Mouse (Mus musculus): Measurements from ENCODE around the gene Wdr59. TPM values are rescaled to one million over a fixed set of nuclear protein-coding genes. Genes with fewer than 3 reads are reported as not detected.

The Wdr59 gene
- polyA plus RNA-seq (2016; fragmentation: Nextera tagmentation; extraction: Ambion mirVana): 7.2 and 7.7 TPM in 2 replicates

DNA sequence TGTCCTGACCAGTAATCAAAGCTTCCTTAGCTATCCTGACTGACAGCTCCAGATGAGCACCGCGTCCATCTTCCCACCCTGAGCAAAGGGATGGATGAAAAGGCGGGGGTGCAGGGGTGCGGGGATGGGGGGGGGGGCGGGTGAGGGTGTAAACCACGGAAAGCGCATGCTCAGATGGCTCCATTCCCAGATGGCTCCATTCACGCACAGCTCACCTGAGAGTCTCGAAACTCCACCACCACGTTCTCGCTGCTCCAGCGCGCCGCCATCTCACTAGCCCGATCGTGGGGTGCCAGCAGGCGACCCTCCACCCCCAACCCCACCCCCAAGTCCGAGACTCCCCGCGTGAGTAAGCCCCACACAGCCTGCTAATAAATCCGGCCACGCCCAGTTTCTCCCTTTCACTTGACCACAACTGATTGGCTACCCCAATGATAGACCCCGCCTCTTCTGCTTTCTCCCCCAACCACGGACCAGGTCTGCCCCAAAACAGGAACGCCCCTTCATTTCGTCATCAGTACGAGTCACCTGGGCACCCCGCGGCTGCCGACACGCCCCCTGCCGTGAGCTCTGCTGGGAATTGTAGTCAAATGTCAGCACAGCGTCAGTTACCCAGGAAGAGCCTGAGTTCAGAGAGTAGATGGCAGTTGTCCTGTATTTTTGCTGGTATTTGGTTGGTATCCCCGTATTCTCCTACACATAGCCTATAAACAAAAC, at the start of gene Wdr59:
TSS of gene Wdr59 (minus strand) at position 380 of the 717 bp plus-strand sequence.
- H3K9ac ChIP-seq: peak within 1 kb of the TSS; percentile 65
- peak; percentile 97 for ATAC-seq (ENCODE audit: low FRiP score)
- H3K36me3 ChIP-seq: no peaks in the 10 kb centered on the region
- no peaks in the 10 kb centered on the region for H3K27me3 ChIP-seq
- peak within 1 kb of the TSS; percentile 73 for H3K4me3 ChIP-seq
- H3K4me1 ChIP-seq: peaks cover 8% of the 10 kb centered on the region
- no peaks in the 10 kb centered on the region for H3K9me3 ChIP-seq (replicated peaks)
- no peak within 1 kb of the TSS for H3K27ac ChIP-seq
- H3K4me2 ChIP-seq (replicated peaks): peak within 1 kb of the TSS; percentile 62
- WGBS: 1% methylated on average over 32 of the region's 34 CpGs

DNA sequence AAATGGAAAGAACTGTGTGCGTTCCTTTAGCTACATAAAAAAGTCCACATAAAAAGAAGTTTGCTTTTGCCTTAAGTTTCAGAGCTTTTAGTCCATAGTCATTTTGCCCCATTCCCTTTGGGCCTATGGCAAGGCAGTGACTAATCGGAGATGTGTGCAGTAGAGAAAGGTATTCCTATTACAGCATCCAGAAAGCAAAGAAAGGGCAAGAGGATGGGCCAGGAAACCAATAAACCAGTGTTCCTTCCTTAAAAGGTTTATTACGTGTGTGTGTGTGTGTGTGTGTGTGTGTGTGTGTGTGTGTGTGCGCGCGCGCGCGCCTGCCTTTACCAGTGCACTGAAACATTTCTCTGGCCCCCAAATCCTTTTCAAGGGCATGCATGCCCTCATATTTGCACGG, 49.8 kb upstream of the Wdr59 start:
- Histone ChIP-seq H3K36me3 (no peaks in the 10 kb centered on the region), H3K4me1 (peaks cover 48% of the 10 kb centered on the region), H3K9me3 (replicated peaks) (no peaks in the 10 kb centered on the region), H3K9ac (no peak overlapping the region), H3K27me3 (no peaks in the 10 kb centered on the region), H3K4me3 (no peak overlapping the region), H3K4me2 (replicated peaks) (no peak overlapping the region), H3K27ac (no peak overlapping the region)
- 88% methylated on average over 10 of the region's 10 CpGs for WGBS
- ATAC-seq (ENCODE audit: low FRiP score): no peak

DNA sequence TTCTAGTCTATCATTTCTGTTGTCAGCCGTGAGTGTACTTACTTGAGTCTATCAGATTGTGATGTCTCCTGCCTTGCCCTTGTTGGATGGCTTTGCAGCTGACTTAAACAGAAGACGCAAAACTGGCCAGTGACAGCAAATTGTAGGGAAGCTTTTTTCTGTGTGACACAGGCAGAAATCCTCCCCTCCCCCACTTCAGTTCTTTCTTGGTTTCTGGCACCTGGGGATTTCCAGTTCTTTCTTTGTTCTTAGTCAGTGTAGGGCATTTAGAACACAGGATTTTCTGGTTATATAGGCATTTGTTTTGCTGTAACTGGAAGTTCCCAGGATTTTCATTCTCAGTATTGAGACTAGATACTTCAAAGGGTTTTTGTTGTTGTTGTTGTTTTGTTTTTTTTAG, 48.5 kb upstream of the Wdr59 start:
- ATAC-seq (ENCODE audit: low FRiP score): no peak
- H3K4me3 ChIP-seq: no peak overlapping the region
- no peaks in the 10 kb centered on the region for H3K9me3 ChIP-seq (replicated peaks)
- H3K4me1 ChIP-seq: peaks cover 60% of the 10 kb centered on the region
- no peak overlapping the region for H3K9ac ChIP-seq
- no peak overlapping the region for H3K27ac ChIP-seq
- no peak overlapping the region for H3K4me2 ChIP-seq (replicated peaks)
- 73% methylated on average over 2 of the region's 2 CpGs for WGBS
- no peaks in the 10 kb centered on the region for H3K36me3 ChIP-seq
- H3K27me3 ChIP-seq: no peaks in the 10 kb centered on the region

DNA sequence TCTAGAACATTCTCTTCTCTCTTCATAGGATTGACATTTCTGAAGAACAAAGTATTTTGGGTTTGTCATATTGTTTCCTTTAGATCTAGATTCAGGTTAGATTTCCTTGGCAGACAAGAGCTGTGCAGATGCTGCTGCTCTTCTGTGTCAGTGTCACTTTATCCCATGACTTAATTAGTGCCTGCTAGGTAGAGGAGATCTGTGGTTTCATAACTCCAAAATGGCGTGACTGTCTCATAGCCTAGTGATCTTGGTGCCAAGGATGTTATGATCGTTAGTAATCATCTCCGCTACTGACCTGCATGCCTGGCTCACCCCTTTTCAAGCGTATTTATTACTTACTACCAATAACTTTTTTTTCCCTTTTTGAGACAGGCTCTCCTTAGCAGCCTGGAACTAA, 48.0 kb upstream of the Wdr59 start:
- WGBS: 79% methylated on average over 4 of the region's 4 CpGs
- no peaks in the 10 kb centered on the region for H3K9me3 ChIP-seq (replicated peaks)
- no peaks in the 10 kb centered on the region for H3K27me3 ChIP-seq
- no peak overlapping the region for H3K4me3 ChIP-seq
- H3K27ac ChIP-seq: no peak overlapping the region
- no peaks in the 10 kb centered on the region for H3K36me3 ChIP-seq
- peaks cover 61% of the 10 kb centered on the region for H3K4me1 ChIP-seq
- ATAC-seq (ENCODE audit: low FRiP score): no peak
- H3K9ac ChIP-seq: no peak overlapping the region
- H3K4me2 ChIP-seq (replicated peaks): no peak overlapping the region

GRCm38 (mm10) chr8:111568029-111568428, 46.1 kb upstream of the Wdr59 start:
- Histone ChIP-seq H3K36me3 (no peaks in the 10 kb centered on the region), H3K4me1 (peaks cover 56% of the 10 kb centered on the region), H3K9ac (no peak overlapping the region), H3K27ac (0 out of 2 replicates have a peak overlapping the region, but pooled peaks have one; percentile 25), H3K9me3 (replicated peaks) (no peaks in the 10 kb centered on the region), H3K27me3 (no peaks in the 10 kb centered on the region), H3K4me3 (no peak overlapping the region), H3K4me2 (replicated peaks) (no peak overlapping the region)
- ATAC-seq (ENCODE audit: low FRiP score): no peak
- WGBS: 49% methylated on average over 3 of the region's 3 CpGs

- H3K4me1 ChIP-seq: peaks cover 51% of the 10 kb centered on the region
- H3K9ac ChIP-seq: no peak overlapping the region
- H3K27ac ChIP-seq: 0 out of 2 replicates have a peak overlapping the region, but pooled peaks have one; percentile 25
Measured at GRCm38 (mm10) chr8:111567571-111567970, 45.7 kb upstream of the Wdr59 start.

DNA sequence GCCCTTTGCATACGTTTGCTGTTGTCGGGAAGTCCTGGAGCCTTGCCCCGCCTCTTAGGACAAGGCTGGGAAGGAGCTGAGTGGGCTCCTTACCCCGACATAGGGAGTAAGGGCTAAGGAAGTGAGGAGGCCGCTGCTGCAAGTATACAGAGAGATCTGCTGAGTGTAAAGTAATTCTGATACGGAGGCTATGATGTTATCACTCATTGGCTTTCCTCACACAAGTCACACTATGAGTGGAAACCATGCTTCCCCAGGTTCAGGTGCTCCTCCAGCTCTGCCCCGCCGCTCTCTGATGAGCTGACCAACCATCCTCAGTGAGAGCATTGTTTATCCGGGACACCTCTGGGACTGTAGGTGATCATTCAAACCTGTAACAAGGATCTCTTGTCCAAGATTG, 44.4 kb upstream of the Wdr59 start:
- H3K36me3 ChIP-seq: no peaks in the 10 kb centered on the region
- ATAC-seq (ENCODE audit: low FRiP score): no peak
- H3K4me2 ChIP-seq (replicated peaks): no peak overlapping the region
- no peaks in the 10 kb centered on the region for H3K9me3 ChIP-seq (replicated peaks)
- H3K4me1 ChIP-seq: peaks cover 41% of the 10 kb centered on the region
- WGBS: 67% methylated on average over 9 of the region's 9 CpGs
- no peak overlapping the region for H3K9ac ChIP-seq
- H3K4me3 ChIP-seq: no peak overlapping the region
- no peaks in the 10 kb centered on the region for H3K27me3 ChIP-seq
- no peak overlapping the region for H3K27ac ChIP-seq

More at GRCm38 (mm10) chr8:111567571-111567970, 45.7 kb upstream of the Wdr59 start:
- ATAC-seq (ENCODE audit: low FRiP score): no peak
- no peaks in the 10 kb centered on the region for H3K27me3 ChIP-seq
- H3K9me3 ChIP-seq (replicated peaks): no peaks in the 10 kb centered on the region
- no peak overlapping the region for H3K4me3 ChIP-seq
- no peaks in the 10 kb centered on the region for H3K36me3 ChIP-seq
- WGBS: 48% methylated on average over 3 of the region's 3 CpGs
- no peak overlapping the region for H3K4me2 ChIP-seq (replicated peaks)

GRCm38 (mm10) chr8:111565784-111566191, 43.9 kb upstream of the Wdr59 start:
- no peak for ATAC-seq (ENCODE audit: low FRiP score)
- H3K4me3 ChIP-seq: no peak overlapping the region
- 45% methylated on average over 5 of the region's 5 CpGs for WGBS
- no peak overlapping the region for H3K9ac ChIP-seq
- H3K27me3 ChIP-seq: no peaks in the 10 kb centered on the region
- H3K4me1 ChIP-seq: peaks cover 41% of the 10 kb centered on the region
- no peaks in the 10 kb centered on the region for H3K36me3 ChIP-seq
- no peaks in the 10 kb centered on the region for H3K9me3 ChIP-seq (replicated peaks)
- no peak overlapping the region for H3K27ac ChIP-seq
- no peak overlapping the region for H3K4me2 ChIP-seq (replicated peaks)

GRCm38 (mm10) chr8:111564093-111564492, 42.2 kb upstream of the Wdr59 start:
- Histone ChIP-seq H3K4me2 (replicated peaks) (no peak overlapping the region), H3K27me3 (no peaks in the 10 kb centered on the region), H3K4me3 (no peak overlapping the region), H3K4me1 (peaks cover 34% of the 10 kb centered on the region), H3K9ac (no peak overlapping the region), H3K36me3 (no peaks in the 10 kb centered on the region), H3K27ac (no peak overlapping the region), H3K9me3 (replicated peaks) (no peaks in the 10 kb centered on the region)
- ATAC-seq (ENCODE audit: low FRiP score): no peak
- 89% methylated on average over 2 of the region's 2 CpGs for WGBS

- Histone ChIP-seq H3K36me3 (no peaks in the 10 kb centered on the region), H3K27me3 (no peaks in the 10 kb centered on the region), H3K9ac (no peak overlapping the region), H3K4me1 (peaks cover 34% of the 10 kb centered on the region), H3K27ac (no peak overlapping the region), H3K4me3 (no peak overlapping the region), H3K4me2 (replicated peaks) (no peak overlapping the region), H3K9me3 (replicated peaks) (no peaks in the 10 kb centered on the region)
- WGBS: 93% methylated on average over 4 of the region's 4 CpGs
- no peak for ATAC-seq (ENCODE audit: low FRiP score)
Measured at GRCm38 (mm10) chr8:111563687-111564086, 41.8 kb upstream of the Wdr59 start.

DNA sequence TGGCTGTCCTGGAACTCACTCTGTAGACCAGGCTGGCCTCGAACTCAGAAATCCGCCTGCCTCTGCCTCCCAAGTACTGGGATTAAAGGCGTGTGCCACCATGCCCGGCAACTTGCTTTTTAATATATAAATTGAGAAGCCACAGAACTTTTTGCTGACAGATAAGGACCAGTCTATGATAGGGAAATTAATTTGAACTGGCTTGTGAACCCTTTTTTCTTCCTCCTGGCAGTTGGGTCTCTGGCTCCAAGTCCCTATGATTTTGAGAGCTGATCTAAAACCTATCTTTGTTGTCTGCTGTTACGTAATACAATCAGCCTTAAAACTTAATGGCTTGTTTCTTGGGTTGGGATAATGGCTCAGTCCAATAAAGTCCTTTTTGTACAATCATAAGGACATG, 41.2 kb upstream of the Wdr59 start:
- Histone ChIP-seq H3K4me2 (replicated peaks) (no peak overlapping the region), H3K9me3 (replicated peaks) (no peaks in the 10 kb centered on the region), H3K9ac (no peak overlapping the region), H3K27ac (no peak overlapping the region), H3K4me3 (no peak overlapping the region), H3K27me3 (no peaks in the 10 kb centered on the region), H3K36me3 (no peaks in the 10 kb centered on the region), H3K4me1 (peaks cover 28% of the 10 kb centered on the region)
- ATAC-seq (ENCODE audit: low FRiP score): no peak
- WGBS: 94% methylated on average over 5 of the region's 5 CpGs

DNA sequence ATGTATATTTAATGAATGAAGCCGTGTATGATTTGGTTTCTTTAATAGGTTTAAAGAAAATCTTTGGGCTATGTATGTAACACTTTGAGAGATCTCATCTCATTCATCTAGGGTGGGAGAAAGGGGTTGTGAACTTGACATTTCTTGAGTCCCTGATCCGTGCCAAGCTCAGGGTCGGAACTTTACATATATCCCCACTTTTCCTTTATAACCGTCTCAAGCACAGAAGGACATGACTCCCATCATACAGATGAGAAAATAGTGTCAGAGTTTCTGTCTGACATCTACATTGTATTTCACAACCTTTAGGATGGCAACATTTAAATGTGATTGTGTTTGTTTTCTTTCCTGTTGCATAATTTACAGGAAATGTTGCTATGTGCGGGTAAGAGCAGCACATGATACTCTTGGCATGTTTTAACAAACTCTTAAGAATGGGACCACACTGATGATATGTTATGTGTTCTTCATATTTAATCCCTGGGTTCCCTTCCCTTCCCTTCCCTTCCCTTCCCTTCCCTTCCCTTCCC, 40.4 kb upstream of the Wdr59 start:
- Histone ChIP-seq H3K36me3 (no peaks in the 10 kb centered on the region), H3K4me2 (replicated peaks) (no peak overlapping the region), H3K4me1 (peaks cover 21% of the 10 kb centered on the region), H3K27me3 (no peaks in the 10 kb centered on the region), H3K9me3 (replicated peaks) (no peaks in the 10 kb centered on the region), H3K27ac (no peak overlapping the region), H3K4me3 (no peak overlapping the region), H3K9ac (no peak overlapping the region)
- 96% methylated on average over 5 of the region's 5 CpGs for WGBS
- ATAC-seq (ENCODE audit: low FRiP score): no peak

GRCm38 (mm10) chr8:111561824-111562223, 39.9 kb upstream of the Wdr59 start:
- H3K9me3 ChIP-seq (replicated peaks): no peaks in the 10 kb centered on the region
- H3K27me3 ChIP-seq: no peaks in the 10 kb centered on the region
- H3K27ac ChIP-seq: no peak overlapping the region
- peaks cover 20% of the 10 kb centered on the region for H3K4me1 ChIP-seq
- H3K9ac ChIP-seq: no peak overlapping the region
- no peak overlapping the region for H3K4me3 ChIP-seq
- ATAC-seq (ENCODE audit: low FRiP score): no peak
- no peaks in the 10 kb centered on the region for H3K36me3 ChIP-seq
- 93% methylated on average over 4 of the region's 4 CpGs for WGBS
- no peak overlapping the region for H3K4me2 ChIP-seq (replicated peaks)

Data from hindbrain, embryonic 12.5 days (tissue).